Comparison of ENCODE assay signal across 30 mouse cellular contexts in genomic region chr9:24331661-24332060, GRCm38 (mm10).
A peak's percentile ranks its signal among the peaks of the same experiment; 100 is the strongest.
DNase-seq lines count a peak whose midpoint lies in the region; ATAC-seq lines count a peak whose summit lies in the region.
"Had no signal": no experiment of that assay in that cellular context is flagged by ENCODE, and none has a peak within 500 bp of the region (broad histone marks: within the 10 kb centered on the region; RNA-seq: fewer than 3 reads in every experiment).

No protein-coding gene starts in this region.

- no peaks in the 10 kb centered on the region for H3K4me1 ChIP-seq in forebrain, embryonic 11.5 days (replicated peaks; ENCODE audit: control insufficient read depth, insufficient read depth, low read length)
- no peaks in the 10 kb centered on the region for H3K4me1 ChIP-seq in heart, embryonic 10.5 days
- H3K4me1 ChIP-seq: embryonic facial prominence, embryonic 12.5 days; embryonic facial prominence, embryonic 15.5 days; forebrain, embryonic 12.5 days; forebrain, embryonic 15.5 days; heart, embryonic 12.5 days; heart, embryonic 15.5 days; hindbrain, embryonic 10.5 days had no signal

- no peak overlapping the region for H3K27ac ChIP-seq in forebrain, embryonic 11.5 days (ENCODE audit: low read depth, low read length)
- no peak overlapping the region for H3K27ac ChIP-seq in heart, embryonic 10.5 days
- H3K27ac ChIP-seq: embryonic facial prominence, embryonic 12.5 days; embryonic facial prominence, embryonic 15.5 days; forebrain, embryonic 12.5 days; forebrain, embryonic 15.5 days; heart, embryonic 15.5 days; hindbrain, embryonic 10.5 days; hindbrain, embryonic 14.5 days; hindbrain, postnatal 0 days had no signal

- no peak overlapping the region for H3K4me2 ChIP-seq in forebrain, embryonic 11.5 days (ENCODE audit: low read depth, low read length, severe bottlenecking)
- H3K4me2 ChIP-seq: embryonic facial prominence, embryonic 12.5 days; embryonic facial prominence, embryonic 15.5 days; forebrain, embryonic 12.5 days; forebrain, embryonic 15.5 days; heart, embryonic 12.5 days; heart, embryonic 15.5 days; hindbrain, embryonic 14.5 days had no signal

- peak; percentile 61 for DNase-seq in CD4-positive helper T cell, adult 2 months (ENCODE audit: low read depth, low spot score)
- DNase-seq in T-cell, adult 2 months (ENCODE audit: low spot score): peak; percentile 53
- peak; percentile 20 for DNase-seq in induced T-regulatory cell, adult 2 months (ENCODE audit: low read depth)
- DNase-seq in testis, postnatal 14 days (ENCODE audit: low spot score): no peak
- DNase-seq in forebrain, embryonic 11.5 days (ENCODE audit: low spot score): no peak
- DNase-seq in heart, embryonic 10.5 days (ENCODE audit: low spot score): no peak
- DNase-seq in kidney, adult 9 months: no peak
- DNase-seq: adrenal gland, postnatal 10 days; adrenal gland, postnatal 36 days; cerebellum, adult 11 months; cerebellum, adult 2 months; cerebellum, adult 9-11 months; cerebellum, postnatal 25 days; gastrocnemius, postnatal 10 days; heart, adult 11 months; heart, postnatal 10 days; heart, postnatal 36 days had no signal

- no peaks in the 10 kb centered on the region for H3K36me3 ChIP-seq in forebrain, embryonic 11.5 days (ENCODE audit: control insufficient read depth, insufficient read depth, low read length)
- H3K36me3 ChIP-seq in heart, embryonic 10.5 days: no peaks in the 10 kb centered on the region
- H3K36me3 ChIP-seq: embryonic facial prominence, embryonic 12.5 days; embryonic facial prominence, embryonic 15.5 days; forebrain, embryonic 12.5 days; forebrain, embryonic 15.5 days; G1E; heart, embryonic 12.5 days; heart, embryonic 15.5 days; hindbrain, embryonic 10.5 days had no signal

- peak; percentile 26 for ATAC-seq in CD4-positive, CD25-positive, alpha-beta regulatory T cell, adult 4 months
- ATAC-seq in forebrain, embryonic 11.5 days (replicated peaks; ENCODE audit: low FRiP score): no peak
- ATAC-seq: forebrain, embryonic 15.5 days; hindbrain, postnatal 0 days; intestine, postnatal 0 days had no signal

- WGBS in forebrain, embryonic 11.5 days: 88% methylated on average over 2 of the region's 2 CpGs
- WGBS in heart, embryonic 10.5 days: 70% methylated on average over 2 of the region's 2 CpGs

- H3K4me3 ChIP-seq in forebrain, embryonic 11.5 days (ENCODE audit: low read depth, low read length): no peak overlapping the region
- no peak overlapping the region for H3K4me3 ChIP-seq in heart, embryonic 10.5 days
- H3K4me3 ChIP-seq: embryonic facial prominence, embryonic 12.5 days; embryonic facial prominence, embryonic 15.5 days; forebrain, embryonic 12.5 days; forebrain, embryonic 15.5 days; heart, embryonic 12.5 days; heart, embryonic 15.5 days; hindbrain, embryonic 10.5 days had no signal

- H3K9ac ChIP-seq in forebrain, embryonic 11.5 days (ENCODE audit: low read length): no peak overlapping the region
- H3K9ac ChIP-seq: embryonic facial prominence, embryonic 12.5 days; embryonic facial prominence, embryonic 15.5 days; forebrain, embryonic 12.5 days; forebrain, embryonic 15.5 days; heart, embryonic 12.5 days; heart, embryonic 15.5 days; hindbrain, embryonic 14.5 days had no signal

- no peaks in the 10 kb centered on the region for H3K27me3 ChIP-seq in forebrain, embryonic 11.5 days (ENCODE audit: control insufficient read depth, insufficient read depth, low read length)
- no peaks in the 10 kb centered on the region for H3K27me3 ChIP-seq in heart, embryonic 10.5 days (ENCODE audit: insufficient read depth, poor library complexity, severe bottlenecking)
- H3K27me3 ChIP-seq: CH12.LX; embryonic facial prominence, embryonic 12.5 days; embryonic facial prominence, embryonic 15.5 days; forebrain, embryonic 12.5 days; forebrain, embryonic 15.5 days; heart, embryonic 12.5 days; heart, embryonic 15.5 days had no signal

- no peaks in the 10 kb centered on the region for H3K9me3 ChIP-seq in forebrain, embryonic 11.5 days (ENCODE audit: control insufficient read depth, low read length)
- H3K9me3 ChIP-seq in heart, embryonic 10.5 days: no peaks in the 10 kb centered on the region
- H3K9me3 ChIP-seq: embryonic facial prominence, embryonic 12.5 days; embryonic facial prominence, embryonic 15.5 days; forebrain, embryonic 12.5 days; forebrain, embryonic 15.5 days; G1E; heart, embryonic 12.5 days; heart, embryonic 15.5 days; hindbrain, embryonic 10.5 days had no signal

Comparison
In these comparisons a context has a peak if more than half of its experiments do, and no peak if none do; other contexts are left out.
1. DNase-seq: peak in CD4-positive helper T cell, adult 2 months (single experiment), T-cell, adult 2 months (single experiment) and induced T-regulatory cell, adult 2 months (single experiment); none in testis, postnatal 14 days (single experiment), forebrain, embryonic 11.5 days (single experiment), heart, embryonic 10.5 days (single experiment) and kidney, adult 9 months (single experiment).